Mouse (Mus musculus) ovary, postnatal 14 days (tissue): ENCODE data around the gene Fndc3b.
A peak's percentile ranks its signal among the peaks of the same experiment; 100 is the strongest.

Experiments
- DNase-seq: peaks from one replicate; pipeline ENCODE4 v3.0.0; 2022; ENCODE audit warnings: low spot score

The Fndc3b gene

DNA sequence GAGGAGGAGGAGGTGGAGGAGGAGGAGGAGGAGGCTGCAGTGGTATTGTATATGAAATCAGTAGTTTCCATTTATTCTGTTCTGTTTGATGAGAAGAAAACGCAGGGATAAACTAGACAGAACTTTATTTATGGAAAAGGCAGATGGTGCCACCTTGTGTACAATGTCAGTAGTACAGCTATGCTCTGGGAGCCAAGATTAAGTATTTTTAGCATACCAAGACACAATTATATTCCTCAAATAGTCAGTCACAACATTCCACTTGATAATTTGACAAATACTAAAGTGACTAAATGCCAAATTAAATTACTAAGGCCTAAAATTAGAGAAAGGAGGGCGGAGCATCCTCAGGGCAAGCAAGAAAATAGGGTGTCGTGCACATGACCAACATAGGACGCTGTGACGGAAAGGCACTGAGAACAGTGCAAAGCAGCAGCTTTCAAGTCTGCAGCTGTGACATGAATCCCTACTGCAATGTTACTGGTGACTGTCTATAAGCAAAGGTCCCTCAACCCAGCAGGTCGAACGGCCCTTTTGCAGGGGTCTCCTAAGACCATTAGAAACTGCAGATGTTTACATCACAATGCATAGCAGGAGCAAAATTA is 244.7 kb downstream of the Fndc3b start:
- DNase-seq: peak; percentile 31

DNA sequence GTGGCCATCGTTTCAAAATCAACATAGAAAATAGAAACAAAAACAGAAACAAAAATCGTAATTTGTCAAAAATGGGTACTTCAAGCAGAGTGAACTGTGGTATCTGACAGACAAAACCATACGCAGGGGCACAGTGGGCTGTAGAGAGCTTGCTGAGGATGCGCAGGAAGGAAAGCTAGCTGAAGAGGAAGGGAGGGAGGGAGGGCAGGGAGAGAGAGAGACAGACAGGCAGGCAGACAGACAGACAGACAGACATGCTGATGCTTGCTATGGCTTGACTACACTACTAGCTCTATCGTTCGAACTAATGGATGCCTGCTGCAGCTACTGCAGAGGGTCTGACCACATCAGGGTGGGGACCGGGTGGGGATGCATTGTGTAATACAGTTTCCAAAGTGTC is 247.7 kb downstream of the Fndc3b start:
- no peak for DNase-seq

DNA sequence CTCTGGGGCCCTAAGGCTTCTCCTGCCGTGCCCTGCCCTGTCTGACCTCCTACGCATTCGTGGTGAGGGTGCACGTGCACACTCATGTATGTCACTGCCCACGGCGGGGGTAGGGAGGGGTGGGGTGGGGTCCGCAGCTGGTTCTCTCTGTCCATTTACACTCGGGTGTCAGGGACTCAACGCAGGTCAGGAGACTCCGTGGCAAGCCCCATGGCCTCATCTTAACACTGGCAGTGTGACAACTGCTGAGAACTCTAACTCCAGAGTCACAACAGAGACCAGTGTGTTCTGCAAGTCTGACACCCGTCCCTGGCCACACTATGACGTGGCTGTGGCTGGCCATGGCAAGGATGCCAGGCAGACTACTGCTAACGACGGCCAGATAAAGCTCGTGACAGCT is 248.2 kb downstream of the Fndc3b start:
- DNase-seq: no peak

DNA sequence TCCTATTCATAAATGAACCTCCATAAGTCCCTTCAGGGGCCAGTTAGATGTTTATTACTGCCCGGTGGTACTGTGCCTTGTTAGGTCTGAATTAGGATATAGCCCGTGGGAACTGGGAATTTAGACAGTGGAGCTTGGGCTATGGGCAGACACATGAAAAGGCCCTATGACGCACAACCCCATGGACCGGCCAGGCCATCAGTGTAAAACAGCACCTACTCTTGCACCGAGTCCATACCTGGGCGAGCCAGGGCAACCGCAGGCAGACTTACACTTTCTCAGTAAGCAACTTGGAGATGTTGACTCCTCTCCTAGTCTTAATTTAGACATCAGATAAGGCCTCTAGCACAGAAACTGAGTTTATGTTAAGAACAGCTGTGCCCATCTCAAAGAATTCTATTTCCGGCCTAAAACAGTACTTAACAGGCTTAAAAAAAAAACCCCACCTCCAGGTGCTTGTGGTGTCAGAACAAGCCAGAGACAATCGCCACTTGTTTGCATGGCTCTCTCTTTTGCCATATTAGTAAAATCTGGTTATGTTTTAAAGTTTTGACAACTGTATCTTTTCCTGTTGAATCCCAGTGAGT is 248.7 kb downstream of the Fndc3b start:
- no peak for DNase-seq

DNA sequence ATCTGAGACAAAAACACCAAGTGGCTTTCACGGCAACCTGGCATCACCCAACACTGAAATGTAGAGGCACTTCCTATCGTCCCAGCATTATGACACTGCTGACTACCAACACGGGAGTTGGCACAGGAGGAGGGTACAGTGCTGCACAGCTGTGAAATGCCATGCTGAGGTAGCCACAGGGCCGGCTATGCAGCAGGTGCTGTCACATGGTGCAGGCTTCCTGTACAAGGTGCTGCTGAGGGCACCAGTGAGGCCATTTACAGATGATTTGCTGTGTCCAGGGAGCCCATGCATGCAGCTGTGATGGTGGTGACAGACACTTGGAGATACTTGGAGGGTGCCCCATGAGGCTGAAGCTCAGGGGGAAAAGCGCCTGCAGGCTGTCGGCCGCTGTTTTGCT is 249.2 kb downstream of the Fndc3b start:
- no peak for DNase-seq

DNA sequence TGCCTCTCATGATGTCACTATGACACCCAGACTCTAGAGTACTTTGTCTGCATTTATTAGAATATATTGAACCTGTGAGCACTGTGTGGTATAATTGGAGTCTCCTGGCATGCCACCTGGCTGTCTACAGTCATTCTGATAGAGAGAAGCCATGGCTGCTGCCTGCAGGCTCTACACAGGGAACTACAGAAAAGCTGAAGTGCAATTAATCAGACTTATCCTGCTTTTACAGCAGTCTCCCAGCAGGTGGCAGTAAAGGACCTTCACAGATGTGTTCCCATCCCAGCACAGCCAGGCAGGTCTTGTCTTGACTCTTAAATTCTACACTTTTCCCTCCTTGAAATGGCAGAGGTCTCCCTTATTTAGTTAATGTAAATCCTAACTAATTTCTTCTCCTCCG is 250.1 kb downstream of the Fndc3b start:
- DNase-seq: peak; percentile 64

DNA sequence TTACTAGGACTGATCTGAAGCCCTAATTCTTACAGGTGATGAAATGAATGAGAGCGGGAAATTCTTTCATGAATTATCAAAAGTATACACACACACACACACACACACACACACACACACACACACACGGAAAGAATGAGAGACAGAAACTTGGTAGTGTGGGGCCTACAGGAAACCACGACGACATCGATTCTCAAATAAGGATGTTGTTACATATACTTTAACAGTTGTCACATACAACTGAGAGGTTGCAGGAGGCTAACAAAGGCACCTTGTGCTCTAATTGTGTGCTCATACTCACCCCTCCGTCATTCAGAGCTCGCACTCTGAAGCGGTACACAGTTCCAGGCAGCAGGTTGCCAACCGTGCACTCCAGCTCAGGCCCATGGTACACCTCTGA is 252.7 kb downstream of the Fndc3b start:
- DNase-seq: no peak

DNA sequence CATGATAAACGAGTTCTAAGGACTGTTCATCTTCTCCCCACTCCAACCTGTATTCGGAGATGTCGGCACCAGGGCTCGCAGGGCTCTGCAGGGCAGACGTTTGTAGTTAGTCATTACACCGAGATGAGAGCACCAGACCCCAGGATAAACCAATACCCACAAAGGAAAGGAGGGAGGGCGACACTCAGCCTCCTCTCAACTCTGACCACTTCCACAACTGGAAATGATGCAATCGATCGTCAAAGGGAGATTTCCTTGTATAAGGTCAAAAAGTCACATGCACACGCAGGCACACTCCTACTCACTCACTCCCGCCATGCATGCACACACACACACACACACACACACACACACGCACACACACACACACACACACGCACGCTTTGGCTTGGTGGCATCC is 254.6 kb downstream of the Fndc3b start:
- no peak for DNase-seq

DNA sequence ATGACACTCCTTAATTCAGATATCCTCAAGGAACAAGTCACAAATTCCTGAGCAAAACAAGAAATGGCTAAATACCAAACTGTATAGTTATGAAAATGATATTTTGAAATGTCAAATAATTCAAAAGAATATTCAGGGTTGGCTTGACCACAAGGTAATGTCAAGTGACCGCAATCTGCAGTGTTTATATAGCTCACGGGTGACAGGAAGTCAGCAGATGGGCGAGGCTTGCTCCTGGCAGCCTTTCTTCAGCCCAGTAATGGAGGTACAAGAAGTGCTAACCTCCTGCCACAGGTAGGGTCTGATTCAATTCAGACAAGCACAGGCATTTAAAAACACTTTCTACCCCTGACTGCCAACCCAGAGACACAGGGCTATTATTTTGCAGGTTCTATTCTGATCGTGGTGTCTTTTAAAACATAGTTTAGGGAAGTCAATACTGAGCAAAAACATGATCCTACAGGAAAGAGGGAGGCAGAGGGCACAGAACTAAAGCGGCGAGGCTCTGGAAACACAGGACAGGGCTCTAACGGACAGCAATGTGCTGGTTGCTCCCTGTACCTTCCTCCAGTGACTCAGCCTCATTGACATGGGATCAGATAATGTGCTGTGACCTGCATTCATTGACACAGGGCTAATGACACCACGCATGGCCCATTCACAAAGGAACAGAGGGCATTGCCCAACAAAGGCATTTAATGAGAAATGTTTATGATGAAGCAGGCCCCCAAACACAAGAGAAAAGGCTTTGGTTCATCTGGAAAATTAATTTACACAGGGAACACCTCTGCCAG is 256.5 kb downstream of the Fndc3b start:
- DNase-seq: no peak

DNA sequence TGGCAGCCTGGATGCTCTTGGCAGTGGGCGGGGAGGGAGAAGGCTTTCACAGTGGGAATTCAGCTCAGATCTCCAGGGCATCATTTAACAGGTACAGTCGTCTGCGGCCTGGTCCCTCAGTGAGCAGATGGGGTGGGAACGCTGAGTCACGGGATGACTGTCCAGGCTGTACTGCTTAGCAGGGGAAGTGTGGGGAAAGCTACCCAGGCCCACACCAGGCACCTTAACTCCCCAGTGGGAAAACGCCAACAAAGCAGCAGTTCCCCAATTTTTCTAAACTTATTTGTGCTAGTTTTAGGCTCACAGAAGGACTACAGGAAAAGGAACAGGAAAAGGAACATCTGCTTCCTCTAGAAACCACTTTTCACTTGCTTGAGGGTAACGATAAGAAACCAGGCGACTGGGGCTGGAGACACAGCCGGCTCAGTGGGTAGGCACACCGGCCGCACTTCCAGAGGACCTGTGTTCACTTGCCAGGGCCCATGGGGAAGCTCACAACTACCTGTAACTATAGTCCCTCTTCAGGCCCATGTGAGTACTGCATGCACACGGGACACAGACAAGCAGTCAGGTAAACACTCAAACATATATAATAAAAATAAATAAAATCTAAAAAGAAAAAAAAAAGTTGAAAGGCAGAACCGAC is 257.5 kb downstream of the Fndc3b start:
- no peak for DNase-seq

DNA sequence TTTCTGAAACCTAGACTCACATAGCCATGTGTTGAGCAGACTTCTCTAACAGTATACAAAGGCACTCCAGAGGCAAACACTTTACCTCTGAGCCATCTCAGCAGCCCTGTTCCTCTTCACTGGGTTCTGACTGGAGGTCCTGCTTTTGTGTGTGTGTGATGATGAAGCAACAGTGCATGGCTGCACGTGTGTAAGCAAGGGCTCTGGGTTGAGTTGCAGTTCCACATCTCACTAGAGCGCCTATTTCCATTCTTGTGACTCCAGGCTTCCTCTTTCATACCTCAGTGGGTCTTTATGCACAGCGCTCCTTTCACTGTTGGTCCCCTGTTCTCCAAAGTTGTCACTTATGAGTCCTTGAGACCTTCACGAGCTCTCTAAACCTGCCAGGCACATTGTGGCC is 261.7 kb downstream of the Fndc3b start:
- DNase-seq: no peak

DNA sequence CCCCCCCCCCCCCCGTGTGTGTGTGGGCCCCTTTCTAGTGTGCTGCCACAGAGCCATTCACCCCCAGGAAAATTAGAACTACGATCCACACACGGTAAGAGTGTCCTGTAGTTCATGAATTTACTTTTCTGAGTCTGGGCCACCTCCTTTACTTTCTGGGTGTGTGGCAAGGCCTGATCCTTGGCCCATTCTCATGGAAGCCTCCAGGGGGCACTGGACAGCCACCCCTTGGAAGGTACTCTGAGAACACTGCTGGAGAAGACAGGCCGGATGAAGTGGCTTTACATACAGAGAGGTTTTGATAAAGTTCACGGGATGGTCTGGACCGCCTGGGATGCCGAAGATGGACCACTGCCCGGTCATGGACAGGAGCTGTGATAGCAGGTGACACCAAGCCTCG is 262.7 kb downstream of the Fndc3b start:
- no peak for DNase-seq

DNA sequence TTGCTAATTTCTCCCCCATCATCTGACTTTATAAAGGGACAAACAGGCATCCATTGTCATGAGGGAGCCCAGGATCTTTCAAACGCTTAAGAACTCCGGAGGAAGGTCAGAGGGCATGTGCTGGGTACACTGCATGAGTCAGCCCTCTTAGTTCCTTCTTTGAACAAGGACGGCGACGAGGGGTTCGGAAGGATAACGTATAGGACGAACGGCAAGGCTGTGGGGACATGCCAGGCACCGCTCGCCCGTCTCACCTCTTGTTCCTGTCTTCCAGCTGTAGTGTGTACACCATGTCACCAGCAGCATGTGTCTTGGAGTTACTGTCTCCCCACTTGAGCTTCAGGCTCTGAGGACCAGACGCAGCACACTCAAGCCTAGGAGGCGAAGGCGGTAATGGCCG is 271.4 kb downstream of the Fndc3b start:
- no peak for DNase-seq

DNA sequence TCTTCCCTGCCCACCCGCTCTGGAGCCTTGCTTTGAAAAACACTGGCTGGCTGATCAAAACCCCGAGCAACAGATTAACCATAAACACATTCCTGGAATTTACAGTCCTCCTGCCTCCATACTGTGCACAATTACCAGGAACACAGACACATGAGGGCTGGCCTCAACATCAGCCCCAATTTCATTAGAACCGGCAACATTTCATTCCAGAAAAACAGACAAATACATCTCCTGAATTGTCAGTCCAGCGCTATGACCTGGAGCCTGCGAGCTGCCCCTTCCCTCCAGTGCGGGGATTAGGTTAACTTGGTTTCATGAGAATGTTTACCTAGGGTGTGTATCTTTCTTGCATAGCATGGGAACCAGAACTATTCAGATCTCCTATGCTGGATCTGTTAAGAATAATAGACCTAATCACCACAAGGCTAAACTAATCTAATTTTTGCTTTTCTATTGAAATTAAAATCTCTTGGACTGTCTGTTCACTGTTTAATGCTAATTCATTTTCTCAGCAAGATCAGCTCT is 275.9 kb downstream of the Fndc3b start:
- no peak for DNase-seq

DNA sequence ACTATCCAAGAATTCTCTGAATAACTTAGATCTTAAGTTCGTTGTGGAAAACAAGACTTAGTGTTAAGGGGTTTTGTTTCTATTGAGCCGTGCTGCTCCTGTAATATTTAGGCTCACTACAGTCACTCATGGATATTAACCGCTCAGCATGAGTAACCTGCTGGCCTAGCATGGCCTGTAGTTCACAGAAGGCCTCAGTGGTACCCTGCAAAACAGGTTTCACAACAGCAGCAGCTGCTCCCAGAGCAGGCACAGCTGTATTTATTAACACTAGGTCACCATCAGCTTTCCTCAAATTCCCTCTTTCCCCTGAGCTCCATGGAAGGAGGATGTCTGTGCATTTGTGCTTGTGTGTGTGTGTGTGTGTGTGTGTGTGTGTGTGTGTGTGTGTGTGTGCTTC is 278.1 kb downstream of the Fndc3b start:
- no peak for DNase-seq

DNA sequence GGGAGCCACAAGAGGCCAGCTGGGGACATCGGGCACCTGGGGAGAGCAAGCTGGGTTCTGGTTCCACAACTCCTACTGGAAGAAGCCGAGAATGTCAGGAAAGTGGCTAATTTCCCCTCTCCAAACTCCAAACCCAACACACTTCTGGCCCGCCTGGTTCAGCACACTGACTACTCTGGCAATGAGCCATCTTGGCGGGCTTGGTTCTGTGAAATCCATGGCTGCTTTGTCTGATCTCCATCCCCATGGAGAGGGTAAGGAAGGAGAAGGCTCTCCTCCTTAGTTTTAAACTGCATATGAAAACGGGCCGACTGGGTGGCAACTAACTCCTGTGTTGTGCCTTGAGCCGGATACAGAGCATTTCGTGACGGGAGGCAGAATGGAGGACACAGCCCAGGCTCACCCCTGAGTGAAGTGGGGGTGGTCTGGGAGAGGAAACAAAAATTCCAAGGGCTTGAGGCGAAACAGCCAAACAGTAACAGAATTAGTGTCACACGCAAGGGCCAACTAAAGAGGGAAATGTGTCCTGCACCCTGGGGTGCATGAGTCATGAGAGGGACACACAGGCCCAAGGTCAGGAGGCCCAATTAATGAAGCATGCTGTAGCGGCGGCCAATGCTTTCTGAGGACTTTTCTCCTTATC is 280.4 kb downstream of the Fndc3b start:
- no peak for DNase-seq

DNA sequence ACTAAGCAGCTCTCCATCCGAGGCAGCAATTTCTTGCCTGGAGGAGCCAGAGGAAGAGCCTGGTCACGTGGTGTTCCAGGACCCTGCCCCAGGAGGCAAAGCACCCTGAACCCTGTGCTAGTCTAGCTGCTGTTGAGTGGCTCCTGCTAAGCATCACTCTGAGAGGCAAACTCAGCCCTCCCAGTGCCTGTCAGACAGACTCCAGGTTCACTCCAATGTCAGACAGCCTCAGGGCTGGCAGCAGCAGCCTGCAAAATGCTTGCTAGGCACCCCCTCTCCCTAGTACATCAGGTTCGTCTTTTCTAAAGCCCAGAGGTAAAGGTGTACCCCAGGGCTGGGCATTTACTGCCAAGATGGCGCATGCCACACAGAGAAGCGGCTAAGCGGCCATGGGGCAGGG is 283.7 kb downstream of the Fndc3b start:
- DNase-seq: no peak

DNA sequence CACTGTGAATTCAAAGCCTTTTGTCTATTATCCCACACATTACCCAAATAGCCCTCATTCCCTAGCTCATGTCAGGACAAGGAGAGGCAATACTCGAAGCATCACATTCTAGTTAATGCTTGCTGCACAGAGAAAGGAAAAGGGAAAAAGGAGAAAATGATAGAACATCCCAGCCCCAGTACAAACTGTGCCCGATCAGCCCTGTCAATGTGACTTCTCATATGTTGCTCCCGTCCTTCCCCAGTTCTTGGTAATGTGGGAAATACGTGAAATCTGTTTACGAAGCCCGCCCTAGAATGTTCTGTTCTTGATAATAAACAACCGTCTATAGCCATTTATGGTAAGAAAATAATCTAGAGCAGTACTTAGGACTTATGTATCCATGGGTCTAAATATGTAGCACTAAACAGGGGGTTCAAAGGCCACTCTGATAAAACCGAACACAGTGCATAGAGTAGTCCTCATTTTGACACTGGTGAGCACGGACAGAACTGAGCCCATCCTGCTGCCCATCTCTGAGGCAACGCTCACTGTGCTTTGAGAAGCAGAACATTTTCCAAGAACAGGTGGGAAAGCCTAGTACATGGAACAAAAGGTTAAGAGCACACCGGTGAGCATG is 286.9 kb downstream of the Fndc3b start:
- DNase-seq: no peak

DNA sequence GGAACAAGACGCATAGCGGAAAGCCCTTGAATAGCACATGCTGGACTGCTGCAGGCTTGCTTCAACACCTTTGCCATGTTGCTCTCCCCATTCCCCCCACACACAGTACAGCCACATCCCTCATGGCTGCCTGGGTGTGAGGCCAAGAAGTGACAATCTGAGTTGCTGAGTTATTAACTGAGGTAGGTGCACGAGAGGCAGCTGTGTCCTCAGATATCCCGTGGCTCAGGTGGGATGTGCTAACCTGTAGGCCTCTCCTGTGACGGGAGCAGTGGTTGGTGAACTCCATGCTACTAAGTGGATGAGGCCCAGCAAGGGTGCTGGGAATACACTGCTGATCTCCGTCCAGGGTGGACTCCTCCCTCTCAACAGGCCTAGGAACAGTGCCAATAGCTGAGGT is 288.6 kb downstream of the Fndc3b start:
- DNase-seq: no peak

DNA sequence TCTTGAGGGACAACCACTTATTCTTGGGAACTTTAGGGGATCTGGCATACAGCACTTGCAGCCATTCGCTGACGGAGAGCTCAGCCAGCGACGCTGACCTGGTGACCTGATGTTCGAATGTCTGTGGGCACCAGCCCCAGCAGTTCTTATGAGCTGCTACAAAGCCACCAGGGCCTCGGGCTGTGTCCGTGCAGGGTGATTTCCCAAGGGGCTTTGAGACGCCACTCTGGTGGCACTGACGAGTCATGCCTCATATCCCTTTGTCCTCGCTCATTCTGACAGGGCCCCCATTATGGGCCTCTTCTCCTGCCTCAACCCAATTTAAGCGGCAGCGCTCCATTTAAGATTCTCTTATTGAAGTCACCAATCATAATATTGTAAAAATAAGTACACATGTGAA is 289.1 kb downstream of the Fndc3b start:
- DNase-seq: no peak

DNA sequence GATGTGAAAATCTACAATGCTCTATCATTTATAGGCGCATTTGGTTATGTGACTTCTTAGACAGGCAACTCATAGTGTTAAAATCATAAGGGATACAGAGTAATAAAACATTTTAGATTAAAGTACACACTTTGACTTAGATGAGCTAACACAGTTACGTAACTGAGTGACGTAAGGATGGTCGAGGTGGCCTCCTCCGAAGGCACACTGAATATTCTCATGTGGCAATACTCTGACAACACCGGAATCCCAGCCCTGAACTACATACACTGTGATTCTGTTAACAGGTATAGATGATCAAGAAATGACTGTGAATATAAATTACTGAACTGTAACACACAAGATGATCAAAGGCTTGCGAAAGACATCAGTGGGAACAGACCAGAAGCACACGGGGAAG is 292.5 kb downstream of the Fndc3b start:
- DNase-seq: no peak

DNA sequence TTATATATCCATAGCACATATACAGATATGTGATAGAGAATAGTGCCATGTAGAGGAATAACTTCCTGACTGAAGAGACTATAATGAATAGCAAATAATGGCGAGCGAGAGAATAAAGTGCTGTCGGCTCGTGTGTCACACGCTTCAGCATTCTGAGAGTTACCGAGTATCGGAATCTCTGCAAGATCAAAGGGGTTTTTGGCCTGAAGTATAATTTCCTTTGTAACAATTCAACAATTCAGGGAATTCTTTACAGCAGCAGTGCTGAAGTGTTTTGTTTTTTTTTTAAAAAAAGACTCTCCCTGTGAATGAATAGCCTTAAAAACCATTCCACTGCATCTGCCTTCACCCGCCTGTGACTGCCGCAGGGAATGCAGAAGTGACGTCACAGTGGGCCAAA is 294.3 kb downstream of the Fndc3b start:
- no peak for DNase-seq
